Mouse (Mus musculus): ENCODE data around the gene Prkn. TPM values are rescaled to one million over a fixed set of nuclear protein-coding genes. Genes with fewer than 3 reads are reported as not detected.

Gene Prkn
- polyA plus RNA-seq, 1 experiment from 2014 or later: 1.5 TPM

DNA sequence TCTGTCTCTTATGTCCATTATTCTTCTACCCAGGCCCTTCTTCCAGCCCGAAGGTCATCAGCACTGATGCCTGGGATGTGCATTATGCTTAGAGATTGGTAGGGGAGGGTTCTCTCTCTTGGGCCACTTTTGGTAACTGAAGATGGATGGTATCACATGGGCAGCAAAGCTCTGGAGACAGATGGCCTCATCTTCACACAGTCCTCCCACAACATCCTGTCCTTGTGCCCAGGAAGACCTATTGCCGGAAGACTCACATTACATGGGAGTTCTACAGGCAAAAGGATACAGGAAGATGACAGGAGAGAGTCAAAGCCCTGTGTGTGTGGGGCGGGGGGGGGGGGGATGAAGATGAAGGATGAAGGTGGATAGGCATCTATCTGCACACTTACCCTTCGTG is 928.2 kb downstream of the Prkn start:
- ATAC-seq: no peak

DNA sequence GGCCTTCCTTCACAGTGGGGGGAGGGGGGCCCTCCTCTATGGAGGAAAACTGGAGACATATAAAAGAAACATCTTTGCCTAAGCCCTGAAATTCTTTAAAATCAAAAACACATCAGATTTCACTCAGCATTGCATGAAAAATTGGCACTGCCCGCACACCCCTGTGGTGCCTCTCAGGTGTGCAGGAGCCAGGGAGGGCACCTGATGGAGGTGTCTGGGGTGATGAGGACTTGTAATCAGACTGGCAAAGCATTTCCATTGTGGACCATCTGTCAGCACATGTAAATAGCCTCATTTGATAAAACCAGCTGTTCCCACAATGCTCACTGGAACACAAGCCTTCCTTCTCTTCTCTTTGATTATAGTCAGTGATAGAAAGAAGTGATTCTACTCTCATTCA is 928.8 kb downstream of the Prkn start:
- Histone ChIP-seq H3K27me3 (replicated peaks) (no peaks in the 10 kb centered on the region), H3K4me3 (replicated peaks) (no peak overlapping the region), H3K9ac (no peak overlapping the region), H3K4me1 (replicated peaks) (no peaks in the 10 kb centered on the region), H3K27ac (no peak overlapping the region), H3K4me2 (replicated peaks) (no peak overlapping the region), H3K36me3 (no peaks in the 10 kb centered on the region), H3K9me3 (no peaks in the 10 kb centered on the region)
- no peak for ATAC-seq
- WGBS: 94% methylated on average over 1 of the region's 1 CpGs

More for the DNA sequence above, 928.2 kb downstream of the Prkn start:
- H3K9ac ChIP-seq: no peak overlapping the region
- no peak overlapping the region for H3K4me2 ChIP-seq (replicated peaks)
- H3K4me1 ChIP-seq (replicated peaks): no peaks in the 10 kb centered on the region
- H3K36me3 ChIP-seq: no peaks in the 10 kb centered on the region
- no peaks in the 10 kb centered on the region for H3K9me3 ChIP-seq
- 76% methylated on average over 4 of the region's 4 CpGs for WGBS
- no peak overlapping the region for H3K27ac ChIP-seq
- no peaks in the 10 kb centered on the region for H3K27me3 ChIP-seq (replicated peaks)
- no peak overlapping the region for H3K4me3 ChIP-seq (replicated peaks)

DNA sequence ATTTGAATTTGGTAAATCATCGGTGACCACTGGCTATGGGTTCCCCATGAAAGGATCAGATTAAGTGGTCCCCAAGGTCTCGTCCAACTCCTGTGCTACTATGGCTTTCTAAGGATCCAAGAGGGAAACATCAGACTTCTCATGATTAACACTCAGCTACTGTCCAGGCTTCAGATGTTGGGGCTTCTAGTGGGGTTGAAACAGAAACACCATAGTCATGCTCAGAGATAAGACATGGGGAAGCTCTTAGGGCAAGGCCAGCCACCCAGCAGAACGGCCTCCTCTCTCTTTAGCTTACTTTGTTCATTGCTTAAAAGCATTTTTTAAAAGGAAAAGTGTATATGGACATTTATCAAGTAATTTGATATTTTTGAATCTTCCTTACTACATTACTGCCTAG is 929.3 kb downstream of the Prkn start:
- ATAC-seq: no peak

DNA sequence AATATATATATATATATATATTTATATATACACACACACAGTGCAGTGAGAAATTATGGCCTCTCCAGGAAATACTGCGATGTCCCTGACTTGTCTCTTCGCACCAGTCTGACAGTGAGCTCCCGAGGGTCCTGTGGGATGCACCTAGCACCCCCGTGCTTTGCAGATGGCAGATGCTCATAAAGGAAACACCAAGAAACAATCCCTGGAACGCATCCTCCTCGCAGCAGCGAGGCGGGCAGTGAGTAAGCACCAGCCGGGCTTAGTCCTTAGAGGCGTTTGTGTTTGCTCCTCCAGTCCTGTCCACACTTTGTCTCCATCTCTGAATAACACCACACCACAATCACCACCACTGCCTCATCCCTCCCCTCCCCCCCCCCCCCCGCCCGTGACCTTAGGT is 939.4 kb downstream of the Prkn start:
- H3K27ac ChIP-seq: no peak overlapping the region
- no peak for ATAC-seq
- 82% methylated on average over 10 of the region's 12 CpGs for WGBS

More for the DNA sequence above, 929.3 kb downstream of the Prkn start:
- Histone ChIP-seq H3K27me3 (replicated peaks) (no peaks in the 10 kb centered on the region), H3K9me3 (no peaks in the 10 kb centered on the region), H3K4me3 (replicated peaks) (no peak overlapping the region), H3K9ac (no peak overlapping the region), H3K4me2 (replicated peaks) (no peak overlapping the region), H3K4me1 (replicated peaks) (no peaks in the 10 kb centered on the region), H3K27ac (no peak overlapping the region), H3K36me3 (no peaks in the 10 kb centered on the region)
- 79% methylated on average over 3 of the region's 3 CpGs for WGBS

DNA sequence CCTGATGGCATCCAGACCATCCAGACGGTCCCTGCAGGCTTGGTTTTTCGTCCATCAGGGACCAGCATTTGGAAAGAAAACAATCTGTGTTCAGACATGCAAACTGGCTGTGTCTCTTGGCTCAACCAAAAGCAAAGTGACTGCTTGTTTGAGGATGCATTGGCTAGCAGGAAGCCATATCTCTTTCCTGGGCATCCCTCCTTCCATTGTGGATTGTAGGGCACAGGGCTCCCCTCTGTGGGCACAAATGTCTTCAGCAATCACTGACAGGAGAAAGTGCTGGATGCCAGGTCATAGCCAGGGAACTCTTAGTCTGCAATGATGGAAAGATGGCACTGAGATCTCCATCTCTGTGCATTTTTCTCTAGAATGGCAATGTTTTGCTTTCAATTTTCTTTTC is 939.8 kb downstream of the Prkn start:
- no peak overlapping the region for H3K4me3 ChIP-seq (replicated peaks)
- WGBS: 28% methylated on average over 2 of the region's 2 CpGs
- H3K27me3 ChIP-seq (replicated peaks): no peaks in the 10 kb centered on the region
- no peak overlapping the region for H3K9ac ChIP-seq
- no peaks in the 10 kb centered on the region for H3K9me3 ChIP-seq
- H3K4me1 ChIP-seq (replicated peaks): no peaks in the 10 kb centered on the region
- ATAC-seq: no peak
- H3K4me2 ChIP-seq (replicated peaks): no peak overlapping the region
- H3K36me3 ChIP-seq: no peaks in the 10 kb centered on the region
- no peak overlapping the region for H3K27ac ChIP-seq

More for the DNA sequence above, 939.4 kb downstream of the Prkn start:
- Histone ChIP-seq H3K27me3 (replicated peaks) (no peaks in the 10 kb centered on the region), H3K4me2 (replicated peaks) (no peak overlapping the region), H3K4me3 (replicated peaks) (no peak overlapping the region), H3K4me1 (replicated peaks) (no peaks in the 10 kb centered on the region), H3K9me3 (no peaks in the 10 kb centered on the region), H3K9ac (no peak overlapping the region), H3K36me3 (no peaks in the 10 kb centered on the region)

DNA sequence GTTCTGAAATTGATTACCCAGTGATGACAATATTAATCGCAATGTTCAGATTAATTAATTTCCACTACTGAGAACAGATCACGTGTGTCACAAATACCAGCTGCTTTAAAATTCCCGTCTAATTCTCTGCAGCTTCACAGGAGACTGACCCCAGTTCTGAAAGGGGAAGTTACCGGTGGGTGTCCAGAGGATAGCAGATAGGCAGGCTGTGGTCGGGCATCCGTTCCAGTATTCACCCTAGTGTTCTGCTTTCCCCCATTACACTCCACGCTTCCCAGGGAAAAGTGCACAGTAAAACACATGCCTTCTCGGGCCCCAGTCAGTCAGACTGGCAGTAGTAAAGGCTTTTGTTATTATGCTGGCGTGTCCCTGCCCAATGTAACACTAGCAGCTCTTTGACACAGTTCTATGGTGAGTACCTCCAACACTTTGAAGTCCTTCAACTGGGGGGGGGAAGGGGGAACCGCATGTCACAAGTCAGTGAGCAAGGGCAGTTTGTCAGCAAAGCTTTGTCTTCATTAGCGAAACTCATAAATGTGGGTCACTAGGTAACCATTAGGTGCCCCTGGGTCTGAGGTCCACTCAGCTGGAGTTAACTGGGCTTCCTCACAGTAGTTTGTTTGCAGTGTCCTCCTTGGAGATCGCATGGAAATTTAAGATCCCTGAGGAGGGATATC is 940.8 kb downstream of the Prkn start:
- Histone ChIP-seq H3K36me3 (no peaks in the 10 kb centered on the region), H3K4me1 (replicated peaks) (no peaks in the 10 kb centered on the region), H3K27me3 (replicated peaks) (no peaks in the 10 kb centered on the region), H3K4me3 (replicated peaks) (no peak overlapping the region), H3K27ac (no peak overlapping the region), H3K9me3 (no peaks in the 10 kb centered on the region), H3K4me2 (replicated peaks) (no peak overlapping the region), H3K9ac (no peak overlapping the region)
- 67% methylated on average over 12 of the region's 12 CpGs for WGBS
- ATAC-seq: no peak

DNA sequence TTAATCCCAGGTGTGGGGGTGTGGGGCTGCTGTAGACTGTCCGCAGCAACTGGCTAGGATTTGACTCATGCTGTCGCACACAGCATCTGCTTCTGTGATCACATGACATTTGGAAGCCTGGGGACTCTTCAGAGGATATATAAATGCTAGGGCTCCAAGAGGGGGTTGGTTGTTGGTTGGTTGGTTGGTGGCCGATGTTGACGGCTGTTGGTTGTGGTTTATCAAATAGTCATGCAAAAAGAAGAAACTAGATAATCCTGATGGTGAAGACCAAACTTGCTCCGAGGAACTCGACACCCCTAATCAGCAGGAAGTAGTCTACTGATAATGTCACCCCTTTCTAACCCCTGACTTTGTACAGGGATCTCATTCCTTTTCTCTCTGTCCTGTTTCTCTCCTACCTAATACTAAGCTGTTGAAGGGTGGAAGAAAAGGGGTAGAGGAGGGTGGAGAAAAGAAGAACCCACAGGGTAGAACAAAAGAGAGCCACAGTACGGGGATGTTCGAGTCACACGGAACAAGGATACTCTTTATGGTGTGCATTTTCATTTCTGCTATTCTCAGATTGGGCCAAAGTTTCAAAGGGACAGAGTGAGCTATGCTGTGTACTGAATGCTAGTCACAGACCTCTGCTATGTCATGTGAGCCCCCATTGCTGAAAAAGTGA is 948.2 kb downstream of the Prkn start:
- H3K27me3 ChIP-seq (replicated peaks): no peaks in the 10 kb centered on the region
- H3K4me1 ChIP-seq (replicated peaks): no peaks in the 10 kb centered on the region
- no peaks in the 10 kb centered on the region for H3K36me3 ChIP-seq
- H3K9ac ChIP-seq: no peak overlapping the region
- no peak overlapping the region for H3K27ac ChIP-seq
- ATAC-seq: no peak
- H3K4me3 ChIP-seq (replicated peaks): no peak overlapping the region
- 84% methylated on average over 9 of the region's 9 CpGs for WGBS
- no peak overlapping the region for H3K4me2 ChIP-seq (replicated peaks)
- no peaks in the 10 kb centered on the region for H3K9me3 ChIP-seq

DNA sequence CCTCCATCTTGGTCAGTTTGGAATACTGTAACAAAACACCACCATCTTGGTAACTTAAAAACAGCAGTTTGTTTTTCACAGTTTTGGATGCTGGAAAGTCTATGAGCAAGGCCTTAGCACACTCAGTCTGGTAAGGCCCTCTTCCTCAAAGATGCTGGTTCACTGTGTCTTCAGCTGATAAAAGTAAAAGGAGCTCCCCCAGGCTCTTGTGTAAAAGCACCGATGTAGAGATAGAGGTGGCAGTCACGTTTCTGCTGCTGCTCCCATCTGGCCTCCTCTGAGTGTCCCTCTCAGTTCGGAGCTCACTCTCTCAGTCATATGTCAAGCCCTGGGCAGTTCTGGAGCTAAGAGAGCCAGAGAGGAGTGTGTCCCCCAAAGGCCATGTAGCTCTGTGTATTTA is 955.8 kb downstream of the Prkn start:
- Histone ChIP-seq H3K27ac (no peak overlapping the region), H3K4me2 (replicated peaks) (no peak overlapping the region), H3K9me3 (no peaks in the 10 kb centered on the region), H3K9ac (no peak overlapping the region), H3K36me3 (no peaks in the 10 kb centered on the region), H3K4me1 (replicated peaks) (no peaks in the 10 kb centered on the region), H3K27me3 (replicated peaks) (no peaks in the 10 kb centered on the region), H3K4me3 (replicated peaks) (no peak overlapping the region)
- ATAC-seq: no peak
- WGBS: 82% methylated on average over 3 of the region's 3 CpGs

DNA sequence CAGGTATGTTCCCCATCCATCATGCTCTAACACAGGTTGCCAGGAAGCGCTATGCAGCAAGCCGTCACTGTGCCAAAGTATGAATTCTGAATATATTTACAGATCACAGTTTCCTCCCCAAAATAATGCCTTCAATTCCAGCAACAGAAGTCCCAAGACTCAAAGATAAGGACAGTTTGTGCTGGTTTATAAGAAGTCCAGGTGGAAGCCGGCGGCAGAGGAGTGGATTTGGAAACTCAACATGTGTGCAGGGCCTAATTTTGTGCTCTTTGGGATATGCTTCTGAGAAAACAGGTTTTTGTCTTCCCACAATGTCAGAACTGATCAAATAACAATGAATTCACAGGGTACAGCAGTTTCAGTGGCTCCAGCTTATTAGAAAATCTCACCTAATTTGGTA is 961.0 kb downstream of the Prkn start:
- WGBS: 82% methylated on average over 4 of the region's 4 CpGs
- no peak for ATAC-seq

DNA sequence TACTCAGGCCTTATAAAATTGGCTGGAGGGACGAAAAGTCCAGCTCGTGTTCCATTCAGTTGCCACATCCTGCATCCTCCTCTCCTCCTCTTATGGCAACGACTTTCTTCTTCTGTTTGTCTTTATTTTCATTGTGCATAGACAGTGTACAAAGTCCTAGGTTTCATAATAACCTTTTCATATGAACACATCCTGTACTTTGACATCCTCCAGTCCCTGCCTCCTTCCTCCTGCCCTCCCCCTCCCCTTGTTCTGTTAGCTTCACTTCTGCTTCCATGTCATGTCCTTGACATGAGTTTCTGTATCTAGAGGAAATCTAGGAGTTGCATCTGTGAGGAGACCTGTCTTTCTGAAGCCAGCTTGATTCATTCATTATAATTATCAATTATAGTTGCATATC is 967.1 kb downstream of the Prkn start:
- Histone ChIP-seq H3K9me3 (no peaks in the 10 kb centered on the region), H3K27ac (no peak overlapping the region), H3K4me1 (replicated peaks) (no peaks in the 10 kb centered on the region), H3K36me3 (no peaks in the 10 kb centered on the region), H3K9ac (no peak overlapping the region), H3K27me3 (replicated peaks) (no peaks in the 10 kb centered on the region), H3K4me2 (replicated peaks) (no peak overlapping the region), H3K4me3 (replicated peaks) (no peak overlapping the region)
- whole genome bisulfite sequencing: 69% methylated on average over 3 of the region's 3 CpGs
- ATAC-seq: no peak

More for the DNA sequence above, 961.0 kb downstream of the Prkn start:
- no peak overlapping the region for H3K27ac ChIP-seq
- H3K4me3 ChIP-seq (replicated peaks): no peak overlapping the region
- H3K4me1 ChIP-seq (replicated peaks): no peaks in the 10 kb centered on the region
- H3K36me3 ChIP-seq: no peaks in the 10 kb centered on the region
- H3K9me3 ChIP-seq: no peaks in the 10 kb centered on the region
- H3K4me2 ChIP-seq (replicated peaks): no peak overlapping the region
- H3K9ac ChIP-seq: no peak overlapping the region
- H3K27me3 ChIP-seq (replicated peaks): no peaks in the 10 kb centered on the region

DNA sequence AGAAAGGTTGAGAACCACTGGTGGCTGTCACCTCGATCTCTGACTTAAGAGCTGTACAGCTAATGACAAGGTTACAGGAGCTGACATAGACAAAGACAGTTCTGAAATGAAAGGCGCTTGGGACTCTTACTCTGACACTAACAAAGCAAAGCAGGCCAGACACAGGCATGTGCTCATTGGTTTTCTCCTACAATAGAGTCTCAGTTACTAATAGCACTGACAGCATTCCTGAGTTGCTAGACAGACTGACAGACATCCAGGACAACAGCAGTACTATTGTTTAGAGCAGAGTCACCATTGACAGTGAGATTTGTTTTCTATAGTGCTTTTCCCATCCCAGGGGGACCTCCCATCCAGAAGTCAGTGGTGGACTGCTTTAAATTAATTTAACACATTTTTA is 977.7 kb downstream of the Prkn start:
- Histone ChIP-seq H3K9me3 (no peaks in the 10 kb centered on the region), H3K4me2 (replicated peaks) (no peak overlapping the region), H3K27me3 (replicated peaks) (no peaks in the 10 kb centered on the region), H3K27ac (no peak overlapping the region), H3K4me3 (replicated peaks) (no peak overlapping the region), H3K9ac (no peak overlapping the region), H3K4me1 (replicated peaks) (no peaks in the 10 kb centered on the region), H3K36me3 (no peaks in the 10 kb centered on the region)
- 75% methylated on average over 2 of the region's 2 CpGs for WGBS
- ATAC-seq: no peak

DNA sequence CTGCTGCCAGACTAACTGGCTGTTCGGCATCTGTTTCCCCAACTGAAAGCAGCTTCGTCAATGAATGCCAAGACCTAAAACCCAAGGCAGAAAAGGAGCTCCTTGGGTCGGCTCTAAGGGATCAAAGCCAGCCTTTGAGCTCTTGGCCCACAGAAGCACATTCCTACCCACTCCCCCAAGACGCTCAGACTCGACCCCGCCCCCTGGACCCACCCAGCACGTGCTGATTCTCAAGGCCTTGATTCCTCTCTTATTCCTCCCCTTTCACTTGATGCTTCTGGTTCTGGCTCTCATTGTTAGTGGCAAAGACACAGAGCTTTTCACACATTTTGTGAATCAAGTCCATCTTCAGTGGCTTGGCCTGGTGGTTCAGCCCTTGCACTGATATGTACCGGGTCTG is 979.3 kb downstream of the Prkn start:
- Histone ChIP-seq H3K27me3 (replicated peaks) (no peaks in the 10 kb centered on the region), H3K9ac (no peak overlapping the region), H3K4me2 (replicated peaks) (no peak overlapping the region), H3K9me3 (no peaks in the 10 kb centered on the region), H3K27ac (no peak overlapping the region), H3K36me3 (no peaks in the 10 kb centered on the region), H3K4me3 (replicated peaks) (no peak overlapping the region), H3K4me1 (replicated peaks) (no peaks in the 10 kb centered on the region)
- WGBS: 57% methylated on average over 8 of the region's 8 CpGs
- no peak for ATAC-seq

DNA sequence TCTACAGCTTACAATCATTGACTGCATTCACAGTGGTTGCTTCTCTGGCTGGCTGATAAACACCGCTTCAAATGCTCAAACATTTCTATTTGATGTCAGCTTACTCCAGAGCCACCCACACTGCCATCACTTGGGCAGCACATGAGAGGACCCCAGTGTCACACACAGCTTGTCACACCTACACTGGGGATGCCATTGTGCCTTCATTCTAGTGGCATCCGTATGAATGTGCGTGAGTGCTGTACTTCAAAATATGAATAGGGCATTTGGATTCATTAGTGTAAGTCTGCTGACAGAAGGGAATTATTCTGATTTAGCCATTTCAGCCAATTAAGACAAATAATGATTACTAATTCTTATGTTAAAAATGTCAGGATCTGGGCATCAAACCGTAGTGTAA is 980.6 kb downstream of the Prkn start:
- Histone ChIP-seq H3K9ac (no peak overlapping the region), H3K4me2 (replicated peaks) (no peak overlapping the region), H3K27ac (no peak overlapping the region), H3K4me1 (replicated peaks) (no peaks in the 10 kb centered on the region), H3K36me3 (no peaks in the 10 kb centered on the region), H3K9me3 (no peaks in the 10 kb centered on the region), H3K27me3 (replicated peaks) (no peaks in the 10 kb centered on the region), H3K4me3 (replicated peaks) (no peak overlapping the region)
- WGBS: 84% methylated on average over 4 of the region's 4 CpGs
- ATAC-seq: no peak
